Mouse (Mus musculus) retina, adult 2 months (tissue): ENCODE data around the gene Mvk.

Source experiments
- DNase-seq: peaks from one replicate; pipeline ENCODE4 v3.0.0-alpha.2; 2012; ENCODE audit warnings: low read depth, low spot score

Gene Mvk

GRCm38 (mm10) chr5:114456995-114457605 is 13.0 kb downstream of the Mvk start:
- no peak for DNase-seq

- peak; percentile 72 for DNase-seq
Measured at GRCm38 (mm10) chr5:114461238-114461637, 17.2 kb downstream of the Mvk start.

GRCm38 (mm10) chr5:114462067-114463040 is 18.3 kb downstream of the Mvk start:
- no peak for DNase-seq

- DNase-seq: no peak
Measured at GRCm38 (mm10) chr5:114464561-114464960, 20.5 kb downstream of the Mvk start.

GRCm38 (mm10) chr5:114465641-114466040 is 21.6 kb downstream of the Mvk start:
- no peak for DNase-seq

- no peak for DNase-seq
Measured at GRCm38 (mm10) chr5:114467019-114467418, 22.9 kb downstream of the Mvk start.

GRCm38 (mm10) chr5:114467430-114467829 is 23.4 kb downstream of the Mvk start:
- peak; percentile 85 for DNase-seq

- no peak for DNase-seq
Measured at GRCm38 (mm10) chr5:114468007-114468406, 23.9 kb downstream of the Mvk start.

GRCm38 (mm10) chr5:114470359-114470758 is 26.3 kb downstream of the Mvk start:
- DNase-seq: no peak

- no peak for DNase-seq
Measured at GRCm38 (mm10) chr5:114474741-114475491, 30.8 kb downstream of the Mvk start.

- DNase-seq: no peak
Measured at GRCm38 (mm10) chr5:114478267-114478666, 34.2 kb downstream of the Mvk start.

- DNase-seq: no peak
Measured at GRCm38 (mm10) chr5:114482587-114483011, 38.5 kb downstream of the Mvk start.

GRCm38 (mm10) chr5:114485685-114486084 is 41.6 kb downstream of the Mvk start:
- DNase-seq: no peak

- no peak for DNase-seq
Measured at GRCm38 (mm10) chr5:114489570-114489969, 45.5 kb downstream of the Mvk start.

GRCm38 (mm10) chr5:114490241-114490640 is 46.2 kb downstream of the Mvk start:
- no peak for DNase-seq

- DNase-seq: no peak
Measured at GRCm38 (mm10) chr5:114494761-114495160, 50.7 kb downstream of the Mvk start.

- no peak for DNase-seq
Measured at GRCm38 (mm10) chr5:114501252-114501651, 57.2 kb downstream of the Mvk start.

GRCm38 (mm10) chr5:114504826-114505225 is 60.8 kb downstream of the Mvk start:
- DNase-seq: no peak

- DNase-seq: no peak
Measured at GRCm38 (mm10) chr5:114505260-114506085, 61.4 kb downstream of the Mvk start.

GRCm38 (mm10) chr5:114507394-114507793 is 63.3 kb downstream of the Mvk start:
- DNase-seq: no peak

GRCm38 (mm10) chr5:114507964-114508363 is 63.9 kb downstream of the Mvk start:
- DNase-seq: no peak
